Mouse (Mus musculus): ENCODE measurements around the gene Olfr1140. TPM values are rescaled to one million over a fixed set of nuclear protein-coding genes. Genes with fewer than 3 reads are reported as not detected.

Gene Olfr1140
- not detected for total RNA-seq (2021)
- long read RNA-seq, experiment 1, result 0 reads
- long read RNA-seq, experiment 2, result 0 reads

DNA sequence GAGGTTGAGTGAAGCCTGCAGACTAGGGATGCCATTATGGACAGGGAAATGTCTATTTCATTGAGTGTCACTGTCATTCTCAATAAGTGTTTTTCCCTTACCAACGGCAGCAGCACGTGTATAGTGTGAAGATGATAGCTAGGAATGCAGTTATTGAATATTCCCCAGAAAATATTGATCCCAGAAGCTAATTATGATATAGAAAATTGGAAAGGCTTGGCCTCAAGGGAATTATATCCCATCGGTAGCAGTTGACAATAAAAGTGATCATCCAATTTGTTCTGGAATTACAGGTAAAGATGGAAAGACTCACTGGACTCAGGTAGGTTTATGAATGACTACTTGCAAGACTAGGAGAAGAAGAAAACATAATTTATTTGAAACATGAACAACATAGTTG, at the start of gene Olfr1140:
Olfr1140 (plus strand) TSS at position 301 of the 400 bp plus-strand sequence.
- no peak for DNase-seq

DNA sequence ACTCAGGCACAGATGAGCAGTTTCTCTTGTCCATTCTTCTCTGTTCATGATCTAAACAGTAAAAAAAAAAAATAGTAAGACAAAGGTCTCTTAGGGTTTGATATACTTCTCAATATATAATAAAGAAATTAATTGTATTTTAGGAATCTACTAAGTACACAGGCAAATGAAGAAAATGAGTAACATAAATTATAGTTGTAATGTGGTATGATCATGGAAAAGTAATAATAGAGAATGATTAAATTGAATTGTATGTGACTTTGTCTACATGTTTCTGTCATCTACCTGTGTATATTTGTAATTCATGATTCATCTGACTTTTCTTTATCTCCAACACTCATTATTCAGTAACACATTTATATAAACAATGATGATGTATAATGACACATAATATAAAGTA, 49.7 kb upstream of the Olfr1140 start, which contains the start of gene Olfr1136:
Olfr1136 (minus strand) TSS at position 101 of the 400 bp plus-strand sequence.
- no peak for DNase-seq

DNA sequence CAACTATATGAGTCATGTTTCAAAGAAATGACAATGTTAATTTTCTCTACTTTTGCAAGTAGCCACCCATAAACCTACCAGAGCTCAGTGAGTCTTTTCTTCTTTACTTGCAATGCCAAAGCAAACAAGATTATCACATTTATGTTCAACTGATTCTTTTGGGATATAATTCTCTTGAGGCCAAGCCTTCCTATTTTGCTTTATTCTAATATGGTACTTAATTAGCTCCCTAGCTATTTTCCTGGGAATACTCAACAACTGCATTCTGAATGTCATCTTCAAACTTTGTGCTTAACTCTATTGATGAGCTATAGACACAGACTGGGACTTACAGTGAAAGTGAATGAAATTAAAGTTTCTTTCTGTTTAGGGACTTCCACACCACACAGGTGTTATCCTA, 30.5 kb upstream of the Olfr1140 start, which contains the start of gene Olfr1137:
Olfr1137 (minus strand) TSS at position 101 of the 400 bp plus-strand sequence.
- no peak for DNase-seq

DNA sequence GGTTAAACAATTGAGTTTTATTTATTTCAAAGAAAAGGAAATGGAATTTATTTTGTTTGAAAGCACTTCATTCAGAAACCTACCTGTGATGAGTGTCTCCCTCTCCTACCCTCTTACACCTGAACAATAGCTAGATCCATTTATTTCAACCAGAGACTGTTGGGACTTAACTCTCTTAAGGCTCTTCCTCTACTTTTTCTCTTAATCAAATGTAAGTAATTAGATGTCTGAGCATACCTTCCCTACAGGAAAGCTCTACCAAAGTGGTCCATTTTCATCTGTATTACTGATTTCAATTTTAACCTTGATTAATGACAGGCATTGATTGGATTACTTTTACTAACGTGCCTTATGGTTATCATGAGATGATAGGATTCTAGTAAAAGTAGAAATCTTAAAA, 3.7 kb upstream of the Olfr1140 start, which contains the start of gene Olfr1138:
Olfr1138 (minus strand) TSS at position 101 of the 400 bp plus-strand sequence.
- DNase-seq, result no peak

DNA sequence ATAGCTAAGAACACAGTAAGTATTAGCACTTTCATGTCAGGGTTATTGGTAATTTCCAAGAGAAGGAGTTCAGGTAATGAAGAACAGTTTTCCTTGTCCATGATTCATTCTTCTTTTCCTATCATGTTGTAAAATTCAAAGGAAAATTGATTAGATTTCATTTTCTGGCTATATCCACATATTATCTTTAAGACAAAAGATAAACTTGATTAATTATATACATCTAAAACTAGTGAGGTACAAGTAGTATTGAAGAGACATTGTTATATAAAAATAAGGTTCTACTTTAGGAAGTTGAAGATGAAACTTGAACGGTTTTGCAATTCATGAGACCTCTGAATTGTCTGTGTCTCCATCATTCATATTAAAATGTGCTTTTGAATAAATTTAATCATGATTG, 10.3 kb downstream of the Olfr1140 start, which contains the start of gene Olfr1141:
Olfr1141 (minus strand) TSS at position 101 of the 400 bp plus-strand sequence.
- no peak for DNase-seq

DNA sequence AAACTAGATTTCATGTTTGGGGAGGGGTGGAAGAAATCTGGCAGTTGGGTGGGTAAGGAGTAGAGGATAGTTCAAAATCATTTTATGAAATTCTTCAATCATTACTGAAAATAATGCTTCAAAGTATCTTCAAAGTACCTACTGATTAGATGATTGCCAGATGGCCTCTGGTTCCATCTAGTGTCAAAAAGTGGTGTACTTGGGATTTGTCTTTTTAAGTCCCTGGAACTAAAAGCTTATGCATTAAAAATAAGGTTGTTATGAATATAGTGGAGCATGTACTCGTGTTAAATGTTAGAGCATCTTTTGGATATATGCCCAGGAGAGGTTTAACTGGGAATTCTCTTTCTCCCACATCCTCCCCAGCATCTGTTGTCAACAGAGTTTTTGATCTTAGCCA, 32.6 kb downstream of the Olfr1140 start:
- no peak for DNase-seq

DNA sequence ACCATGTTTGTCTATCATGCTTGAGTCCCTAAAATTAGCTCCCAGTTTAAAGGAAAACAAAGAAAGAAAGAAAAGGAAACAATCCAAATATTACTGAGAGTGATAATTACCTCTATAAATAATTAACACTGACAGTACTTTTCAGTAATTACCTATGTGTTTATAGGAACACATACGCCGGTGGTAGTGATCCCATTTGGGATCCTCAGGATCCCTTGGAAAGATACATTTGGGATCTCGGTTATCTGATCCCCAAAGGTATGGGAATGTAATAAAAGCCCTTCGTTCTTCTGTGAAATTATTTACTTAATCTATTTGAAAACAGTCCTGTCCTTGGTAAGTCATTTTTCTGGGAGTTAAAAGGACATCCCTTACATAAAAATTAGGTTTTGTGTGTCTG, 35.6 kb downstream of the Olfr1140 start, which contains the start of gene Olfr152:
Olfr152 (plus strand) TSS at position 301 of the 400 bp plus-strand sequence.
- DNase-seq, result no peak

Other genes with a start within 250 kb of the Olfr1140 start
- gene Pramel7, start 246.7 kb upstream of the Olfr1140 start, total RNA-seq (2021), result not detected
- not detected for gene Pramel6, start 237.2 kb upstream of the Olfr1140 start, total RNA-seq (2021)
- gene Olfr153, start 212.0 kb upstream of the Olfr1140 start, total RNA-seq (2021), result not detected
- gene Olfr1128, start 198.2 kb upstream of the Olfr1140 start, total RNA-seq (2021), result not detected
- gene Olfr1129, start 169.8 kb upstream of the Olfr1140 start, total RNA-seq (2021), result not detected
- not detected for gene Olfr1130, start 137.5 kb upstream of the Olfr1140 start, total RNA-seq (2021)
- not detected for gene Olfr1131, start 116.6 kb upstream of the Olfr1140 start, total RNA-seq (2021)
- gene Olfr1132, start 106.2 kb upstream of the Olfr1140 start, total RNA-seq (2021), result not detected
- gene Olfr1133, start 96.4 kb upstream of the Olfr1140 start, total RNA-seq (2021), result not detected
- not detected for gene Olfr1134, start 85.3 kb upstream of the Olfr1140 start, total RNA-seq (2021)
- not detected for gene Olfr1135, start 70.1 kb upstream of the Olfr1140 start, total RNA-seq (2021)
- not detected for gene Olfr1136, start 49.8 kb upstream of the Olfr1140 start, total RNA-seq (2021)
- gene Olfr1137, start 30.6 kb upstream of the Olfr1140 start, total RNA-seq (2021), result not detected
- not detected for gene Olfr1138, start 3.8 kb upstream of the Olfr1140 start, total RNA-seq (2021)
- gene Olfr1141, start 10.2 kb downstream of the Olfr1140 start, total RNA-seq (2021), result not detected
- not detected for gene Olfr152, start 35.7 kb downstream of the Olfr1140 start, total RNA-seq (2021)
- not detected for gene Olfr1143, start 56.8 kb downstream of the Olfr1140 start, total RNA-seq (2021)
- not detected for gene Olfr1145, start 66.1 kb downstream of the Olfr1140 start, total RNA-seq (2021)
- not detected for gene Olfr1148, start 86.8 kb downstream of the Olfr1140 start, total RNA-seq (2021)
- not detected for gene Olfr1150-ps1, start 100.2 kb downstream of the Olfr1140 start, total RNA-seq (2021)
- gene Olfr1151, start 112.1 kb downstream of the Olfr1140 start, total RNA-seq (2021), result not detected
- gene Olfr1152, start 122.7 kb downstream of the Olfr1140 start, total RNA-seq (2021), result not detected
- gene Olfr1153, start 151.2 kb downstream of the Olfr1140 start, total RNA-seq (2021), result not detected
- gene Olfr1154, start 161.4 kb downstream of the Olfr1140 start, total RNA-seq (2021), result not detected
- not detected for gene Olfr1155, start 201.4 kb downstream of the Olfr1140 start, total RNA-seq (2021)
- not detected for gene Olfr1156, start 209.3 kb downstream of the Olfr1140 start, total RNA-seq (2021)
- not detected for gene Olfr1157, start 224.5 kb downstream of the Olfr1140 start, total RNA-seq (2021)
- gene Olfr74, start 230.9 kb downstream of the Olfr1140 start, total RNA-seq (2021), result not detected
- not detected for gene Olfr1158, start 246.4 kb downstream of the Olfr1140 start, total RNA-seq (2021)